Mouse (Mus musculus) layer of hippocampus, adult 8-10 months (tissue): Measurements from ENCODE around the gene Capn1. TPM values are rescaled to one million over a fixed set of nuclear protein-coding genes. Genes with fewer than 3 reads are reported as not detected.

Source experiments
- DNase-seq, 2 experiments: peaks; one replicate each; pipeline ENCODE4 v3.0.0; 2022; ENCODE audit warnings: low spot score in 2 of 2
- total RNA-seq, 4 experiments: library from RNA; stranded (reverse); gene quantifications; 2 replicates each; pipeline ENCODE4 v1.2.4; 2022

Capn1 gene
- total RNA-seq, 4 experiments from 2014 or later = 23.7 to 27.7 (median 25.1) TPM

GRCm38 (mm10) chr19:6040002-6040401 is 24.3 kb upstream of the Capn1 start:
- DNase-seq = no peak

GRCm38 (mm10) chr19:6038326-6038725 is 22.6 kb upstream of the Capn1 start:
- no peak for DNase-seq

- no peak for DNase-seq
These were observed 22.0 kb upstream of the Capn1 start for GRCm38 (mm10) chr19:6037695-6038094.

- no peak for DNase-seq
These were observed 20.4 kb upstream of the Capn1 start for GRCm38 (mm10) chr19:6035966-6036585.

GRCm38 (mm10) chr19:6030520-6031280 is 15.0 kb upstream of the Capn1 start:
- DNase-seq = no peak

GRCm38 (mm10) chr19:6029426-6029825 is 13.7 kb upstream of the Capn1 start:
- DNase-seq = no peak

GRCm38 (mm10) chr19:6028991-6029390 is 13.3 kb upstream of the Capn1 start:
- no peak for DNase-seq

GRCm38 (mm10) chr19:6023930-6024329 is 8.2 kb upstream of the Capn1 start:
- no peak for DNase-seq

- no peak for DNase-seq
These were observed 7.4 kb upstream of the Capn1 start for GRCm38 (mm10) chr19:6023059-6023458.

- no peak for DNase-seq
These were observed 4.6 kb upstream of the Capn1 start for GRCm38 (mm10) chr19:6020276-6020675.

GRCm38 (mm10) chr19:6018142-6019089 is 2.7 kb upstream of the Capn1 start:
- DNase-seq = peak; percentile 72 to 88

- no peak for DNase-seq
These were observed 835 bp upstream of the Capn1 start for GRCm38 (mm10) chr19:6016532-6016931.

- no peak for DNase-seq
These were observed 646 bp downstream of the Capn1 start for GRCm38 (mm10) chr19:6014991-6015510.

GRCm38 (mm10) chr19:6013691-6014090 is 2.0 kb downstream of the Capn1 start:
- no peak for DNase-seq

GRCm38 (mm10) chr19:6009137-6009536 is 6.6 kb downstream of the Capn1 start:
- DNase-seq = no peak

GRCm38 (mm10) chr19:6007013-6007412 is 8.7 kb downstream of the Capn1 start:
- DNase-seq = no peak

- DNase-seq = no peak
These were observed 10.2 kb downstream of the Capn1 start for GRCm38 (mm10) chr19:6005541-6005940.

- DNase-seq = no peak
These were observed 15.7 kb downstream of the Capn1 start for GRCm38 (mm10) chr19:5999969-6000368.

- no peak for DNase-seq
These were observed 17.5 kb downstream of the Capn1 start for GRCm38 (mm10) chr19:5998180-5998579.

- DNase-seq = no peak
These were observed 21.0 kb downstream of the Capn1 start for GRCm38 (mm10) chr19:5994711-5995110.

- DNase-seq = no peak
These were observed 23.7 kb downstream of the Capn1 start for GRCm38 (mm10) chr19:5992012-5992411.

GRCm38 (mm10) chr19:5991467-5991866 is 24.2 kb downstream of the Capn1 start:
- no peak for DNase-seq
